Mouse (Mus musculus): ENCODE results near the gene Spef2. TPM values are rescaled to one million over a fixed set of nuclear protein-coding genes. Genes with fewer than 3 reads are reported as not detected.

Gene Spef2
- polyA plus RNA-seq, 1 experiment from 2014 or later: 0.53 TPM

Other genes starting within 250 kb of the Spef2 start
- 0.14 TPM in 1 of 2 replicates, not detected in the other for gene Il7r, start 218.7 kb downstream of the Spef2 start, polyA plus RNA-seq (2015; fragmentation: Nextera tagmentation; extraction: Ambion mirVana)